Mouse (Mus musculus) lung, postnatal 4 days (tissue): ENCODE results near the gene Rbck1.
"Not testable (repeated sequence)": the region's sequence is repeated elsewhere in the genome, so short reads cannot be mapped to it uniquely, and the experiment has no call there.

Experiments
- DNase-seq, 2 experiments: peaks; one replicate each; pipeline ENCODE4 v3.0.0; 2021

Rbck1 gene

GRCm38 (mm10) chr2:152293727-152294475 lies 38.6 kb downstream of the Rbck1 start, which contains the start of gene Tbc1d20:
Gene Tbc1d20 (plus strand): TSS chr2:152293828.
- DNase-seq: peak; percentile 92 to 95

GRCm38 (mm10) chr2:152293179-152293726 lies 39.2 kb downstream of the Rbck1 start:
- DNase-seq: no peak

- DNase-seq: no peak
Measured at GRCm38 (mm10) chr2:152292475-152292874, 40.0 kb downstream of the Rbck1 start.

GRCm38 (mm10) chr2:152289623-152290022 lies 42.8 kb downstream of the Rbck1 start:
- DNase-seq: not testable (repeated sequence)

- no peak for DNase-seq
Measured at GRCm38 (mm10) chr2:152288046-152288445, 44.4 kb downstream of the Rbck1 start.

GRCm38 (mm10) chr2:152287560-152287959 lies 44.9 kb downstream of the Rbck1 start:
- DNase-seq: no peak

GRCm38 (mm10) chr2:152281407-152281806 lies 51.0 kb downstream of the Rbck1 start:
- no peak for DNase-seq

GRCm38 (mm10) chr2:152273639-152274038 lies 58.8 kb downstream of the Rbck1 start:
- DNase-seq: no peak
